In genomic region chr17:90638970-90639524, GRCm38 (mm10) we compare ENCODE assay signal across 30 mouse cellular contexts.
DNase-seq lines count a peak whose midpoint lies in the region; ATAC-seq and TF ChIP-seq lines count a peak whose summit lies in the region.
"Had no signal": no experiment of that assay in that cellular context is flagged by ENCODE, and none has a peak within 500 bp of the region (broad histone marks: within the 10 kb centered on the region; RNA-seq: fewer than 3 reads in every experiment).

No protein-coding gene starts in this region.

- no peaks in the 10 kb centered on the region for H3K27me3 ChIP-seq in embryonic facial prominence, embryonic 14.5 days (replicated peaks; ENCODE audit: control insufficient read depth, insufficient read depth, low read length)
- no peaks in the 10 kb centered on the region for H3K27me3 ChIP-seq in embryonic facial prominence, embryonic 10.5 days (replicated peaks; ENCODE audit: low read depth, poor library complexity, severe bottlenecking)
- no peaks in the 10 kb centered on the region for H3K27me3 ChIP-seq in forebrain, embryonic 16.5 days (replicated peaks; ENCODE audit: control insufficient read depth, insufficient read depth, low read length)
- no peaks in the 10 kb centered on the region for H3K27me3 ChIP-seq in intestine, embryonic 15.5 days (replicated peaks)
- H3K27me3 ChIP-seq in thymus, adult 2 months (ENCODE audit: control insufficient read depth, insufficient read depth, low read length), result no peaks in the 10 kb centered on the region
- H3K27me3 ChIP-seq: CH12.LX; embryonic facial prominence, embryonic 12.5 days; heart, embryonic 15.5 days; midbrain, embryonic 13.5 days; neural tube, embryonic 13.5 days had no signal

- peak; percentile 78; the same call in 1 of the 2 replicates for ATAC-seq in embryonic facial prominence, embryonic 14.5 days (ENCODE audit: low read depth)
- ATAC-seq in forebrain, embryonic 16.5 days, result peak; percentile 86
- no peak for ATAC-seq in intestine, embryonic 15.5 days

- H3K36me3 ChIP-seq in embryonic facial prominence, embryonic 14.5 days (ENCODE audit: control insufficient read depth, insufficient read depth, low read length), result no peaks in the 10 kb centered on the region
- H3K36me3 ChIP-seq in embryonic facial prominence, embryonic 10.5 days (replicated peaks), result no peaks in the 10 kb centered on the region
- H3K36me3 ChIP-seq in forebrain, embryonic 16.5 days (ENCODE audit: control insufficient read depth, insufficient read depth), result no peaks in the 10 kb centered on the region
- no peaks in the 10 kb centered on the region for H3K36me3 ChIP-seq in intestine, embryonic 15.5 days
- no peaks in the 10 kb centered on the region for H3K36me3 ChIP-seq in thymus, adult 2 months (ENCODE audit: control insufficient read depth, insufficient read depth, low read length)
- H3K36me3 ChIP-seq: embryonic facial prominence, embryonic 12.5 days; heart, embryonic 10.5 days; heart, embryonic 15.5 days; midbrain, embryonic 13.5 days; neural tube, embryonic 13.5 days had no signal

- DNase-seq in embryonic facial prominence, embryonic 14.5 days (ENCODE audit: low spot score), result peak; percentile 12
- DNase-seq in embryonic facial prominence, embryonic 10.5 days (ENCODE audit: low spot score), result no peak
- peak in 1 of 2 experiments; percentile 56 for DNase-seq in layer of hippocampus, adult 2 months (ENCODE audit: low spot score in 2 of 2)
- DNase-seq in layer of hippocampus, postnatal 10 days (ENCODE audit: low spot score in 2 of 2), result no peak
- no peak for DNase-seq in thymus, postnatal 0 days (ENCODE audit: low spot score)
- no peak for DNase-seq in thymus, adult 2 months
- DNase-seq: adrenal gland, adult 8-10 months; cerebellum, adult 11 months; cerebellum, adult 9-10 months; cerebellum, postnatal 36 days; gastrocnemius, postnatal 25 days; heart, adult 11 months; kidney, adult 2 months; kidney, postnatal 36 days; liver; lung, adult 2 months; lung, postnatal 10 days; thymus, postnatal 25 days had no signal

- no peak for TF ChIP-seq CTCF in layer of hippocampus, adult 2 months (conservative IDR thresholded peaks at IDR 0.05)
- TF ChIP-seq CTCF in thymus, adult 2 months (IDR thresholded peaks at IDR 0.05; ENCODE audit: borderline replicate concordance, control insufficient read depth, extremely low read depth, insufficient read depth, low read length, poor library complexity), result no peak

- no peaks in the 10 kb centered on the region for H3K4me1 ChIP-seq in embryonic facial prominence, embryonic 14.5 days (ENCODE audit: control insufficient read depth, insufficient read depth, low read length)
- no peaks in the 10 kb centered on the region for H3K4me1 ChIP-seq in embryonic facial prominence, embryonic 10.5 days
- no peaks in the 10 kb centered on the region for H3K4me1 ChIP-seq in forebrain, embryonic 16.5 days (replicated peaks; ENCODE audit: control insufficient read depth, insufficient read depth, low read length)
- no peaks in the 10 kb centered on the region for H3K4me1 ChIP-seq in intestine, embryonic 15.5 days (replicated peaks)
- no peaks in the 10 kb centered on the region for H3K4me1 ChIP-seq in thymus, adult 2 months (replicated peaks; ENCODE audit: control insufficient read depth, insufficient read depth, low read length)
- H3K4me1 ChIP-seq: embryonic facial prominence, embryonic 12.5 days; heart, embryonic 10.5 days; heart, embryonic 15.5 days; midbrain, embryonic 13.5 days had no signal

- no peak for TF ChIP-seq POLR2A in thymus, adult 2 months (IDR thresholded peaks at IDR 0.05; ENCODE audit: control insufficient read depth, extremely low read depth, insufficient read depth, low read length, poor library complexity)

- H3K4me3 ChIP-seq in embryonic facial prominence, embryonic 14.5 days (ENCODE audit: low read depth, low read length), result no peak overlapping the region
- no peak overlapping the region for H3K4me3 ChIP-seq in embryonic facial prominence, embryonic 10.5 days
- H3K4me3 ChIP-seq in layer of hippocampus, adult 2 months, result no peak overlapping the region
- H3K4me3 ChIP-seq in forebrain, embryonic 16.5 days (replicated peaks; ENCODE audit: low read length), result no peak overlapping the region
- H3K4me3 ChIP-seq in intestine, embryonic 15.5 days (replicated peaks), result no peak overlapping the region
- H3K4me3 ChIP-seq in thymus, adult 2 months (ENCODE audit: control insufficient read depth, insufficient read depth, low read length), result no peak overlapping the region
- H3K4me3 ChIP-seq: embryonic facial prominence, embryonic 12.5 days; erythroblast, embryonic 14.5 days; heart, embryonic 10.5 days; heart, embryonic 15.5 days; midbrain, embryonic 13.5 days; neural tube, embryonic 13.5 days had no signal

- H3K9me3 ChIP-seq in embryonic facial prominence, embryonic 14.5 days (ENCODE audit: control insufficient read depth, low read length), result no peaks in the 10 kb centered on the region
- H3K9me3 ChIP-seq in embryonic facial prominence, embryonic 10.5 days, result no peaks in the 10 kb centered on the region
- H3K9me3 ChIP-seq in forebrain, embryonic 16.5 days (ENCODE audit: control insufficient read depth, low read length), result no peaks in the 10 kb centered on the region
- no peaks in the 10 kb centered on the region for H3K9me3 ChIP-seq in intestine, embryonic 15.5 days
- H3K9me3 ChIP-seq: embryonic facial prominence, embryonic 12.5 days; heart, embryonic 10.5 days; heart, embryonic 15.5 days; midbrain, embryonic 13.5 days; neural tube, embryonic 13.5 days had no signal

- no peak overlapping the region for H3K4me2 ChIP-seq in embryonic facial prominence, embryonic 14.5 days (ENCODE audit: low read depth, low read length)
- no peak overlapping the region for H3K4me2 ChIP-seq in forebrain, embryonic 16.5 days (ENCODE audit: low read length)
- no peak overlapping the region for H3K4me2 ChIP-seq in intestine, embryonic 15.5 days (replicated peaks)
- H3K4me2 ChIP-seq: embryonic facial prominence, embryonic 12.5 days; heart, embryonic 15.5 days; hindbrain, embryonic 14.5 days; midbrain, embryonic 13.5 days; neural tube, embryonic 13.5 days had no signal

- 71% methylated on average over 2 of the region's 2 CpGs for WGBS in embryonic facial prominence, embryonic 14.5 days
- 85% methylated on average over 2 of the region's 2 CpGs for WGBS in embryonic facial prominence, embryonic 10.5 days
- WGBS in forebrain, embryonic 16.5 days, result 39% methylated on average over 2 of the region's 2 CpGs
- WGBS in intestine, embryonic 15.5 days, result 52% methylated on average over 2 of the region's 2 CpGs
- 66% methylated on average over 2 of the region's 2 CpGs for WGBS in thymus, adult 2 months

- H3K27ac ChIP-seq in embryonic facial prominence, embryonic 14.5 days (replicated peaks; ENCODE audit: low read depth, low read length), result no peak overlapping the region
- H3K27ac ChIP-seq in embryonic facial prominence, embryonic 10.5 days (replicated peaks), result no peak overlapping the region
- H3K27ac ChIP-seq in layer of hippocampus, adult 2 months, result 0 out of 2 replicates have a peak overlapping the region, but pooled peaks have one; percentile 3
- no peak overlapping the region for H3K27ac ChIP-seq in forebrain, embryonic 16.5 days (ENCODE audit: low read length)
- no peak overlapping the region for H3K27ac ChIP-seq in intestine, embryonic 15.5 days
- H3K27ac ChIP-seq in thymus, adult 2 months (ENCODE audit: control insufficient read depth, insufficient read depth, low read length), result no peak overlapping the region
- H3K27ac ChIP-seq: embryonic facial prominence, embryonic 12.5 days; heart, embryonic 10.5 days; heart, embryonic 15.5 days; hindbrain, embryonic 14.5 days; liver, embryonic 14.5 days; macrophage; midbrain, embryonic 13.5 days; neural tube, embryonic 13.5 days had no signal

- no peak overlapping the region for H3K9ac ChIP-seq in embryonic facial prominence, embryonic 14.5 days (ENCODE audit: low read depth, low read length)
- no peak overlapping the region for H3K9ac ChIP-seq in forebrain, embryonic 16.5 days (replicated peaks; ENCODE audit: low read depth, low read length)
- H3K9ac ChIP-seq in intestine, embryonic 15.5 days, result no peak overlapping the region
- H3K9ac ChIP-seq: embryonic facial prominence, embryonic 12.5 days; heart, embryonic 15.5 days; hindbrain, embryonic 14.5 days; liver, embryonic 14.5 days; midbrain, embryonic 13.5 days; neural tube, embryonic 13.5 days had no signal
